Mouse (Mus musculus) spleen, postnatal 10 days (tissue): Measurements from ENCODE around the gene Cd47.
"Not testable (repeated sequence)": the region's sequence is repeated elsewhere in the genome, so short reads cannot be mapped to it uniquely, and the experiment has no call there.

Source experiments
- DNase-seq, 2 experiments: peaks; one replicate each; pipeline ENCODE4 v3.0.0; 2021 to 2022; ENCODE audit warnings: low spot score in 2 of 2

The Cd47 gene

DNA sequence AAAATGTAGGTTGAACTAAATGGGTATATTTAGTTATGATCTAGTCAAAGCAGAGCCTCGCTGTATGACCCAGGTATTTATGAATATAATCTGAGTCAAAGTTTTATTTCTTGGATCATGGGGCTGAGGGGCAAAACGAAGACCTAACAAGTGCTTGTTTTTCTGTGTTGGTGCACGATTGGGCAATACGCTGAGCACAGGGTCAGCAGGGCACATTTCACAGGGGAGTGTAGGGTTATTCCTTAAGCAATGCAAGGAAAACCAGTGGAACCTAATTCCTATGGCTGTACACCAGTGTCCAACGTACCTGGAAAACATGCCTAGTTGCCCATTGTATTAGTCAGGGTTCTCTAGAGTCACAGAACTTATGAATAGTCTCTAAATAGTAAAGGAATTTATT lies 12.6 kb upstream of the Cd47 start:
- DNase-seq: no peak

DNA sequence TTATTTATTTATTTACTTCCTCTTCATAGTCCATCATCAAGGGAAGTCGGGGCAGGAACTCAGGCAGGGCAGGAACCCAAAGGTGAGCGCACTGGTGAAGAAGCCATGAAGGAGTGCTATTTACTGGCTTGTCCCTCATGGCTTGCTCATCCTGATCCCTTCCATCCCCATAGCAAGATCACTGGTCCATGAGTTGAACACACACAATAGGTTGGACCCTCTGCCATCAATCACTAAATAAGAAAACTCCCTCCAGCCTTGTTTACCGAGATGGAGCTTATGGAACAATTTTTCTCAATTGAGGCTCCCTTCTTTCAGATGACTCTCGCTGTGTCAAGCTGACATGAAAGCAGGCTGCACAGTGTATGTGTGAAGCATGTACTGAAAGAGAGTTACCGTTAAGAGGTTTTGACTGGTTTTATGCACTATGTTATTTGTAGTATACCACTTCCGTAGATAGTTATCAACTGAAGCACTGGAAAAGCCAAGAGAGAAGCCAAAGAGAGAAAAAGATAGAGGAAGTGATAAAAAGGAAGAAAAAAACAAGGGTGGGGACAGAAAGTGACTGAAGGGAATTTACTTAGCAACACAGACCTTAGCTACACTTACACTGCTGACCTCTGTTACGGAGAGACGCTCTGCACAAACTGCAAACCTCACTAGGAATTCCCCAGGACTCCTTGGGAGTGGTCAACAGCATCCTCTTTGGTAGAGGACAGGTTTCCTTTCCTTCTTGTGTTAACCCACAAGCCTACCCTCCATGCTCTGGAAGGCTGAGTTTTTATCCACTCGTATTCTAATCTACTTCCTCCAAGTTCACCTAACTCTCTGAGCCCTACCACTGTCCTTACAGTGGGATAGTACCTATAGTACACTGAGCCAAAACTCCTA lies 9.5 kb upstream of the Cd47 start:
- no peak for DNase-seq

DNA sequence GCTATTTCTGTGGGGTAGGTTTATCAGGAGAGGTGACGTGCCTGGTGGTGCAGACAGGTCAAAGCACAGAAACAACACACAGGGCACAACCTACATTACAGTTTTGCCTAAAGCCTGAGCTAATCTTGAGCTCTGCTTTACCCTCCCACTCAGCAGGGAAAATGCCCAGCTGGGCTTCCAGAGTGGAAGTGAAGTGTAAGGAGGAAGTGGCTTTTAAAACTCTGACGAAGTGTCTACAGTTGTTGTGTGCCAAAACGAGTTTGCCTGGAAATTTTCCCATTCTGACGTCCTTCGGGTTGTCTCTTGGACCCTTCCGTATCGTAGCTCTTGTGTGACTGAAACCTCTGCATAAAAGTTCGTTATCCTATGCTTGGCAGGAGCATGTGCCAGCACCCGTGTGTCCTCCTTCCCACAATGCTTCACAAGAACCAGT lies 7.9 kb upstream of the Cd47 start:
- no peak for DNase-seq

DNA sequence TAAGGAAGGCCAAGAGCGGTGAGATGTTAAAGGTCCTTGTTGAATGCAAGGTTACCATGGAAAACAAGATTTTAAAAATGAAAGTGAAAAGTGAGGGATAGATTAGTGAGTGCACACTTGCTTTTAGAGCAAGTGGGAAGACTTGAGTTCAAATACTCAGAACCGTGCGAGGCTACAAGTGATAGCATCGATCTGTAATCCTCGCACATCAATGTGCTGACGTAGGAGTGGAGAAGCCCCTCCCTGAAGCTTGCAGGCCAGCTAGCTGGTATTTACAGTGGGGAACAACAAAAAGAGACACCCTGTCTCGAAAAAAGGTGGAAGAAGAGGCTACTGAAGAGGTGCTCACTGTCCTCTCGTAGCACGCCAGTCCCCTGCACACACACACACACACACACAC lies 6.7 kb upstream of the Cd47 start:
- no peak for DNase-seq

DNA sequence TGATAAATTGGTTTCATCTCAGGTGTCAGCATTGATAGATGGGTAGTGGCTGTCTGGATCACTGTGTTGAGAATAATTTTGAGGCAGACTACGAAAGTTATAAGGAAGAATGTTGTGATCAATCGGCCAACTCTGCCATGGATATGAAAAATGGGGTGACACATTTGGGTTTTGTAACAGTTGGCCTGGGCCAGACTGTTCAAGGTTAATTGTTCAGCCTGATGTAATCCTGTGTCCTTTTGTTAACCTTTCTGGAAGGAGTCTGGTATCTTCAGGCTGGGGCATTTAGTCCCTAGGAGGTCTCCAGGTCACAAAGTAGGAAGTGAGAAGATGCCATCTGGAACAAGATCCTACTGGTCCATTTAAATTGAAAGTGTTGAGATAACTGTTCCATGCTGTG lies 4.1 kb upstream of the Cd47 start:
- DNase-seq: no peak

DNA sequence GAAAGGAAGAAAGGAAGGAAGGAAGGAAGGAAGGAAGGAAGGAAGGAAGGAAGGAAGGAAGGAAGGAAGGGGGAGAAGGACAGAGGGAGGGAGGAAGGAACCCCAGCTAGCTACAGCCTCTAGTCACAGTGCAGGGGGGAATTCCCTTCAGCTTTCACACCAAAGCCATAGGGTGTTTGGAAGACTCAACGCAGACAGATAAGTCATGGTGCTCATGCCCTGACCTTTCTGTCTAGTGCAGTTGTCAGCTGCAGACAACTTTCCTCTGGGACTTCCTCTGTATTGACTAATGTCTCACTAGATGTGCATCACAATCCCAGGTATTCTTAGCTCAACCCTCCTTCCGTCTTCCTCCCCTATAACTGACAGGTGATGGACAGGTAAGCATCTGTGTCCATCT lies 3.4 kb upstream of the Cd47 start:
- no peak for DNase-seq

DNA sequence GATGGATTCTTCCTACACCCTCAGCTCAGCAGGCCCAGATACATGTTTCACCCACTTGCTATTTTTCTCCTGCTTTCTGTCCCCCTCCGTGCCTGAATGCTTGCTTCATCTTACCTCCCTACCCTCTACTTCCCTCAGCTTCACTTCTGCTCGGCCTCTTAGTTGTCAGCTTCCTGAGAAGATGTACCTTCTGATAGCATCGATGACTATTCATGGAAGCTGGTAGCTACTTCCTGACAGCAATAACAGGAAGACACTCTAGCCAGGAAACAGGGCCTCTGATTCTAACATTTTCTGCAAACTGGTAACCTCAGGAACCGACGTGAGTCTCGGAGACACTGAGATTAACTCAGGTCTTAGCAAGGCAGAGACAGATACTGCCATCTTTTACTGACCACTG lies 1.5 kb upstream of the Cd47 start:
- peak; percentile 36 to 52 for DNase-seq

DNA sequence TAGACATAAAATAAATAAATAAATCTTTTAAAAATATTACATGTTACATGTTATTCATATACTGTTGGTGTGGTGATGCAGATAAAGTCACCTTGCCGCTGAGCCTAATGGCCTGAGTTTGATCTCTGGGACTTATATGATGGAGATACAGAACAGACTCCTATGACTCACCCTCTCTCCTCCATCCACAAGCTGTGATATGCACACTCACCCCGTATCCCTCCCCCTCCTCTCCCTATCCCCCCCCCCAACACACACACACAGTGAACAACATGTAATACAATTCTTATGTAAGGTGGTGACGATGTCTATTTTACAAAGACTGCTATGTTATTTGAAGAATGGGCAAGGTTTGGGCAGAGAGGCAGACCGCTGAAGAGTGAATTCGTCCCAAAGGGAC lies 663 bp downstream of the Cd47 start:
- no peak for DNase-seq

DNA sequence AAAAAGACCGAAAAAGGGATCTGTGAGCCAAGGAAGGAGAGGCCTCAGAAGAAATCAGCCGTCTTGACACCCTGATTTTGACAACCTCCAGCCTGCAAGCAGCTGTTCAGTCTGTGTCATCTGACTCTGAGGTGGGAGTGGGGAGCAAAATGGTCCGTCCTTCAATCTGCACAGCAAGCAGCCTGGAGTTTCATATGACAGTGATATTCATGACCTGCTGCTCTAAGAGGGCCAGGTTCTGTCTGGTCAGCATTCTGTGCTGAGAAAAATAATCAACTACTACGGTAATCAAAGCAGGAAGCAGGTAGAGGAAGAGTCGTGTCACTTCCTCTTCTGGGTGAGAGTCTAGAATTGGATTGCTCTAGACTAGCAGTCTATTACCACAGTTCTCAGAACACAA lies 1.1 kb downstream of the Cd47 start:
- no peak for DNase-seq

DNA sequence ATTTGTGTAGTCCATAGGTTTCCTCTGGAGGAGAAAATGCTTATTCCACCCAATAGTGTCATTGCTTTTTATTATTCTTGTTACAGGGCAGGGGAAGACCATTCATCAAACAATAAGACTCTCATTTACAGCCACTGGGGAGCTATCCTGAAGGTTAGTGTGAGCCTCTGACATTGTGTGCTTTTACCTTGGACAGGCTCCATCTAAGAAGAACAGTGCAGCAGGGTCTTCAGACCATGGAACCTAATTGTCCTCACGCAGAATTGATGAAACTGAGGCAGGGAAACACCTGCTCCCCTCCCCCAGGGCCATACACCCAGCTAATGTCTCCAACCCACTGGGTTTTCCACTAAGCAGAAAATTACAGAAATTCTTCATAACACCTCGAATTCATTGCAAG lies 2.7 kb downstream of the Cd47 start:
- DNase-seq: no peak

DNA sequence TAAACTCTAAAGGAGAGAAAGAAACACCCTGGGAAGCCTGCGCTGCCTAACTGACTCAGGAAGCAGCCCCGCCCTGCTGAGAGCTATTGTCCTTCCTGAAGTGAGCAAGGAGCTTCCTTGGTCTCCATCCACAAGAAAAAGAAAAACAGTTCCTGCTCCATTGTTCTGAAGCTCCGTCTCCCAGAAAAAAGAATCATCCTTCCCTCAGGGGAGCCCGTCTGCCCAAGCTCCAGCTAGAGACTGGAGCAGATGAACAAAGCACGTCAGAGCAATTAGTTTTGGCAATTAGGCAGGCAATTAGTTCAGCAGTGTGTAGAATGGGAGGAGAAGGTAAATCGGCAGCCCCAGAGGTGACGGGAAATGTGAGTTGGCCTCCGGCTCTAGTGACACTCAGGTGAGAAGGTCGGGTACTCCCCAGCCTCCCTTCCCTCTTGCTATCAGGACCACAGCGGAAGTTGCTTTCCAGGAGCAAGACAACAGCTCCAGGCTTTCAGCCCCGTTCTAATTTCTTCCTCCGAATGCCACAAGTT lies 3.7 kb downstream of the Cd47 start:
- DNase-seq: peak; percentile 46 to 62

DNA sequence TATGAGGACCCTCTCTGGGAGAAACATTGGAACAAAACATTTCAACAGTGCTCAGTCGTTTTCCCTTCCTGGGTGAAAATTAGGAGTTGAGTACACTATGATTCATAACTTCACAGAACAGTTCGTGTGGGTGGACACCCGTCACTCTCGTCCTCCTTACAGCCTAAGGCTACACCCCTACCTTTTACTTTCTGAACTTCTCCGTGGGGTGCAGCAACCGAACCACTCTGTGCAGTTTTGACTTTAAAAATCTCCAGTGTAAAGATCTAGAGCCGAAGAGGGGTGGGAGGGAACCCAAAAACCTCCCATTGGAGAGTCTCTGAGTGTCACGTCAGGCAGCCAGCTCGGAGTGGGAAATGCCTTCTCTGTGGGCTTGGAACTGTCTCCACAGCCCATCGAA lies 6.6 kb downstream of the Cd47 start:
- no peak for DNase-seq

DNA sequence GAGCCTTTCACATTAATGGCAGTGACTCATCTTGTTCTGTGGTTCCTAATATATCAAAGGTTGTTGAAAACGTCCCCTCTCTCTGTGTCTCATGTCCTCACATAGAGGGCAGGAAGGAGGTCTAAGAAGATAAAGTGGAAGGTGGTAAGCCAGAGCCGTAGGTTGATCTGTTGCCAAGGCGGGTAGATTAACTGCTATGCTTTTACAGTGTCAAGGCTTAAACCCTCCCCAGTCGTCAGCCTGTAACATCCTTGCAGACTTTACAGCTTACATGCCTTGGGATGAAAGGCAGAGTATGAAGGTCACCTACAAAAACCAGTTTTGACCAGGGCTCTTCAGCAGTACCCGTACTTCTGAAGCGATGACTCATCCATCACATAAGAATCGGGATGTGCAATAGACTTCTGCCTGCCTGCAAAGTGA lies 7.1 kb downstream of the Cd47 start:
- DNase-seq: no peak

DNA sequence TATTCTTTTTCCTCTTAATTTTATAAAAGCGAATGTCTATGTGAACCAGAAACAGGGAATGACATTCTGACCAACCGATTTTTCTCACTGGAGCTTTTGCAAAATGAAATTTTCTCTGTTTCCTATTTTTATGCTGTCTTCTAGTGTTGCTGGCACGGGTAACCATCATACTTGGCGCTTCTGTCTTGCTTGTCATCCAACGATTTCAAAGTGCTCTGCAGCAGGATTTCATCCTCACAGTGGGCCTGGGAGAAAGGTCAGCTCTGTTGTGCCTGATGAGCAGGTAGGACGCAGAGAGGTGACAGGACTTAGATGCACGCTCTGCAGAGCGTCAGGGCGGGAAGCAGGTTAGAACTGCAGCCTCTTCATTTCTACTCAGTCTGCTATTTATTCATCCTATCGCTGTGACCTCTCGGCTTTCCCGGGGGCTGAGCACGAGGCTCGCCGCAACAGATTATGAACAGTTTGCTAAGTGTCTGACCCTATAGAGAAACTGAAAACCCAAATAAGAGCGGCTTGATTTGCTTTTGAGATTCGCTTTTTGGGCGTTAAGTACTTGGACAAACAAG lies 7.6 kb downstream of the Cd47 start:
- DNase-seq: no peak

DNA sequence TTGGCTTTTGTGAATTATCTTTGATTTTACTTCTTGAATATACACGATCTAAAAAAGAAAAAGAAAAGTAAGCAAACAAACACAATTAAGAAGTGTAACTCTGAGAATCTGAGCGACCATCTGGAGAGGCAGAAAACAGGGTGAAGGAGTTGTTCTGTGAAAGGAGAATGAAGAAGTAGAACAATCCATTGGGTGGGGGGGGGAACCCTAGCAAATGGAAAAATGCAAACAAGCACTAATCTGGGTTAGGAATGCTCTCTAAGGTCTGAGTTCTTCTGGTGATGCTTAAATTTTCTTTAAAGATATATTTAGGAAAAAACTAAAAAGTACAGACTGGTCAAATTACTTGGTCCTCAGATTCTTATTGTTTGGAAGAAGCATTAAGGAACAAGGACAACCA lies 11.6 kb downstream of the Cd47 start:
- DNase-seq: no peak

DNA sequence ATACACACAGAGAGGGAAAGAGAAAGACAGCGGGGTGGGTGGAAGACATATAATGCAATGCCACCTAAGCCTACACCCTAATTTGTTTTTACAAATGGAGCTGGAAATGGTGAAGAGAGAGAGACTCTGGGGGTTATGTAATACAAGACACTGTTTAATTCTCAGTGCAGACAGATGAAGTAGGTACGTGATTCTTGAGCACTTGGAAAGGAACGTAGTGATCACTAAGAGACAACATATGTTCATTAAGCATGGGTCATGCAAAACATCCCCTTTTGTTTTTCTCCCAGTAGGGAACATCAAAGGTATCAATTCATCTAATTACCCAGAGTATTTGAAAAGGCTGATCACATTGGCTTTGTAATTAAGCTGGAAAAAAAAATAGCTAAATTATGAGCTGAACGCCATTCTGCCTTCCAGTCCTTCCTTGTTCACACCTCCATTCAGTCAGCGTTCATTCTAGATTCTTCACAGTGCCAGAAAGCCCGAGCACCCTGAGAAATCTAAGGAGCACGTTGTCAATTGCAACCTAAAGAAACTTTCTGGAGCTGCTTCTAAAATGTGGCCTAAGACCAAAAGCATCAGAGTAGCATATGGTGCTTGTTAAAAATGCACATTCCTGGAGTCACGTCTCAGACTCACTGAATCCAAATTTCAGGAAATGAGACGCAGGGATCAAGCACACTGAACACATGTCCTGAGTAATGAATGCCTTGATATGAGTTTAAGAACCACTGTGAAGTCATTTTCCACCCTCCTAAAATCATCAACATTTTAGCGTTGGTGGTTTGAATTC lies 12.7 kb downstream of the Cd47 start:
- DNase-seq: no peak

DNA sequence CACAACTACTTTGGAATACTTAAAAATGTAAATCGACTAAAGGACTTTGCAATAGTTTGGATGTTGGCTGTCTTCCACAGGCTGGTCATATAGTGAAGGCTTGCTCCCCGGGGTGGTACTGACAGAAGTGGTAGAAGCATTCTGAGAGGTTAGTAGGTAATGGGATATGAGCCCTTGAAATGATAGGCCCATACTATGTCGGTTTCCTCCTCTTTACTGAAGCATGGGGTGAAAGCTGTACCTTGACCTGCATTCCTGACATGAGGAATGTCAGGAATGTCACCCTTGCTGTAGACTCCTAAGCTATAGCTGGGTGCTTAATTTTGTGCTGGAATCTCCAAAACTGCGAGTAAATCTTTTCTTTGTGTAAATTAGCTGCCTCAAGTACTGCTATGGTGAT lies 14.1 kb downstream of the Cd47 start:
- DNase-seq: no peak

DNA sequence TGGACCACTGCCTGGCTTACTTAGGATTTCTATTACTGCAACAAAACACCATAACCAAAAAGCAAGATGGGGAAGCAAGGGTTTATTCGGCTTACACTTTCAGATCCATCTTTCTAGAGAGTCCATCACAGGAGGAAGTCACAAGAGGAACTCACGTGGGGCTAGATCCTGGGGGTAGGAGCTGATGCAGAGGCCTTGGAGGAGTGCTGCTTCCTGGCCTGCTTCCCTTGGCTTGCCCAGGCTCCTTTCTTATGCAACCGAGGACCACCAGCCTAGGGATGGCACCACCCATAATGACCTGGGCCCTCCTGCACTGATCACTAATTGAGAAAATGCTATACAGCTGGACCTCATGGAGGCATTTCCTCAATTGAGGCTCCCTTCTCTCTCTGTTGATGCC lies 16.6 kb downstream of the Cd47 start:
- DNase-seq: no peak

DNA sequence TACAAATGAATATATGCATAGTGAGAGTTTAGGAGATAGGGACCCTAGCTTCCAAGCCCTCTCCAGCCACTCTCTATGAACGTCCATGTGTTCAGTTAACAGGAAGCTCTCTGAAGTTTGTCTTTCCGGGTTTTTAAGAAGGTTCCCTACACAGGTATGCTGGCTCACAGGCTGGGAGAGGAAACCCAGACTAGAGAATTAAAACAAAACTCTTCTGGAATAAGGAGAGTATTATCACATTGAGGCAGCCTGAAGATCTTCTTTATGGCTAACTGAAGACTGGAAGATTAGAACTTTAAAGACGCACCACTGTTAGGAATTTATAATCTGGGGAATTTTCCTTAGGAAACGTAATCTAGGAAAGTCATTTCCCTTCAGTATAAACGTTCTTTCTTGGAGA lies 17.8 kb downstream of the Cd47 start:
- DNase-seq: no peak

DNA sequence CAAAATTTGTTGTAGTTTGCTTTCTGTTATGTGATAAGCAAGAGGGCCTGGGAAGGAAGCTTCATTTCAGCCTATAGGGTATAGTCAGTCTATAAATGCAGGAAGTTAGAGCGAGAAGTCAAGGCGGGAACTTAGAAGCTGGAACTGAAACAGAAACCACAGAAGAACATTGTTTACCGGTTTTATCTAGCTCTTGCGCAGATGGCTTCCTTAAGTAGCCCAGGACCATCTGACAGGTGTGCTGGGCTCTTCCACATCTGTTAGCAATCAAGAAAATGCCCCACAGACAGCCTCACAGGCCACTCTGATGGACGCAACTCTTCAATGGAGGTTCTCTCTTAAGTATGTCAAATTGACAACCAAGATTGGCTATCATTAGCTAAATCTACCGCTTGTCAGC lies 18.3 kb downstream of the Cd47 start:
- no peak for DNase-seq

DNA sequence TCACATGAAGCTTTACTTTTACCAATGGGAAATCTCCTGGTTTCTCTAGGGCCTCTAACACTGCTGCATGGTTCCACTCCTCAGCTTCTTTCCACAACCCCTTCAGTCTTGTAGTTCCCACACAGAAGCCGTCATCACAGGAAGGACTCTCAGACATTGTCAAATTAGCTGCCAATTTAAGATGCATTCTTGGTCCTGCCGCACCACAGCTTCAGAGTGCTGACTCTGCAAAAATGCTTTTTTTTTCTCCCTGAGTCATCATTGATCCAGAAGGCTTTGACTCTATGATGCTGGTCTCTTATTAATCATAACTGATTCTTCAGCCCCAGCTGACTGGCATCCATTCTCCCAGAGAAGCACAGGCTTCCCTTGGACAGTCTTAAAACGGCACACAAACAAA lies 19.2 kb downstream of the Cd47 start:
- no peak for DNase-seq

DNA sequence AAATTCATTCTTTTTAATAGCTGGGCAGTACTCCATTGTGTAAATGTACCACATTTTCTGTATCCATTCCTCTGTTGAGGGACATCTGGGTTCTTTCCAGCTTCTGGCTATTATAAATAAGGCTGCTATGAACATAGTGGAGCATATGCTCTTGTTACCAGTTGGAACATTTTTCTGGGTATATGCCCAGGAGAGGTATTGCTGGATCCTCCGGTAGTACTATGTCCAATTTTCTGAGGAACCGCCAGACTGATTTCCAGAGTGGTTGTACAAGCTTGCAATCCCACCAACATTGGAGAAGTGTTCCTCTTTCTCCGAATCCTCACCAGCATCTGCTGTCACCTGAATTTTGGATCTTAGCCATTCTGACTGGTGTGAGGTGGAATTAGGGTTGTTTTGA lies 30.6 kb downstream of the Cd47 start:
- not testable (repeated sequence) for DNase-seq

DNA sequence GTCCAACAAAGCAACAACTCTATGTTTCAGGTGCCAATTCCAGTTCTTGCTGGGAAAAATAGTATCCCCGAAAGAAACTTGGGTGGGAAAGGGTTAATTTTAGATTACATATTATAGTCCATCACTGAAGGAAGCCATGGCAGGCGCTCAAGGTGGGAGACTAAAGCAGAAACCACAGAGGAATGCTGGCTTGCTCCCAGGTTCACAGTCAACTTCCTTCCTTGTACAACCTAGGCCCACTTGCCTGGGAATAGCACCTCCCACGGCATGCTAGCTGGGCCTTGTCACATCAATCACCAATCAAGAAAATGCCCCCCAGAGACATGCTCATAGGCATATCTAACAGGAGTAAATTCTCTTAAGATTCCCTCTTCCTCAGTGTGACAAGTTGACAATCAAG lies 32.0 kb downstream of the Cd47 start:
- peak in 1 of 2 experiments; percentile 2 for DNase-seq
